Mouse (Mus musculus) neural tube, embryonic 12.5 days (tissue): Measurements from ENCODE around the gene Epb41l3. TPM values are rescaled to one million over a fixed set of nuclear protein-coding genes. Genes with fewer than 3 reads are reported as not detected.

Source experiments
- ATAC-seq: fragments of 200-750 bp; cut with Nextera tagmentation; 2 replicates; pipeline ENCODE4 v1.8.0; 2017; ENCODE audit warnings: low read depth, mild to moderate bottlenecking, moderate TSS enrichment, moderate library complexity; ENCODE audit not compliant: low FRiP score
- H3K27ac ChIP-seq: fragments of 300-500 bp; sonication (generic); 2 replicates; pipeline ENCODE4 v1.5.1; 2016
- H3K27me3 ChIP-seq: fragments of 300-500 bp; sonication (generic); replicated peaks from 2 replicates; pipeline ENCODE4 v1.6.1; 2016; ENCODE audit warnings: mild to moderate bottlenecking
- H3K36me3 ChIP-seq: fragments of 300-500 bp; sonication (generic); 2 replicates; pipeline ENCODE4 v1.6.1; 2016; ENCODE audit warnings: mild to moderate bottlenecking
- H3K4me1 ChIP-seq: fragments of 300-500 bp; sonication (generic); 2 replicates; pipeline ENCODE4 v1.6.1; 2016
- H3K4me2 ChIP-seq: fragments of 300-500 bp; sonication (generic); replicated peaks from 2 replicates; pipeline ENCODE4 v1.6.1; 2016; ENCODE audit warnings: mild to moderate bottlenecking
- H3K4me3 ChIP-seq: fragments of 300-500 bp; sonication (generic); 2 replicates; pipeline ENCODE4 v1.5.1; 2016
- H3K9ac ChIP-seq: fragments of 300-500 bp; sonication (generic); 2 replicates; pipeline ENCODE4 v1.6.1; 2016; ENCODE audit warnings: mild to moderate bottlenecking
- H3K9me3 ChIP-seq: fragments of 300-500 bp; sonication (generic); 2 replicates; pipeline ENCODE4 v1.6.1; 2016; ENCODE audit warnings: mild to moderate bottlenecking
- WGBS: fragments of 180-500 bp; shearing (Covaris S2); methylation state at CpG from one replicate; pipeline ENCODE4 v1.1.7; 2016; 5-methylcytosine and 5-hydroxymethylcytosine counted together
- polyA plus RNA-seq: library from polyadenylated mRNA; unstranded; fragments of >200 nt; fragmentation: Nextera tagmentation; extraction: Ambion mirVana; gene quantifications from 2 replicates; pipeline ENCODE4 v1.2.1, GENCODE M21; 2016

Gene Epb41l3
- polyA plus RNA-seq, 1 experiment from 2014 or later = 117 TPM

GRCm38 (mm10) chr17:69158690-69159089, 83.2 kb downstream of the Epb41l3 start:
- H3K4me1 ChIP-seq = peaks cover 14% of the 10 kb centered on the region
- H3K27me3 ChIP-seq = no peaks in the 10 kb centered on the region; the same call in 1 of the 2 replicates
- peak overlapping the region; percentile 94; the same call in 1 of the 2 replicates for H3K4me2 ChIP-seq
- no peak overlapping the region for H3K9ac ChIP-seq
- no peak for ATAC-seq
- no peaks in the 10 kb centered on the region for H3K36me3 ChIP-seq
- H3K9me3 ChIP-seq = no peaks in the 10 kb centered on the region
- 85% methylated on average over 5 of the region's 5 CpGs for WGBS
- no peak overlapping the region for H3K4me3 ChIP-seq
- H3K27ac ChIP-seq = no peak overlapping the region

DNA sequence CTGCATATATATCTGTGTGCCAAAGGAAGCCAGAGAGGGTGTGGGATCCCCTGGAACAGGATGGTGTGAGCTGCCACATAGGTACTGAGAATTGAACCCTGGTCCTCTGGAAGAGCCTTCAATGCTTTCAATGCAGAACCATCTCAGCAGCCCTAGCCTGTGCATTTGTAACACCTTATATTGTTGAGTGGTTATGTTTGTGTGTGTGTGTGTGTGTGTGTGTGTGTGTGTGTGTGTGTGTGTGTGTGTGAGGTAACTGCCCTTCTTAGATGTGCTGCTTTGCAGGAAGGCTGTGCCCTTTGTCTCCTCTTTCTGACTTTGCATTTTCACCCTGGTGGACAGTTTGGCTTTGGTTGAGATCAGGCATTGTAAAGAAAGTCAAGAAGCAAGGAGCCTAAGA, 87.2 kb downstream of the Epb41l3 start:
- H3K27me3 ChIP-seq = no peaks in the 10 kb centered on the region
- no peaks in the 10 kb centered on the region for H3K36me3 ChIP-seq
- no peak overlapping the region for H3K9ac ChIP-seq
- H3K4me1 ChIP-seq = peaks cover 5% of the 10 kb centered on the region; the same call in 1 of the 2 replicates
- no peaks in the 10 kb centered on the region for H3K9me3 ChIP-seq
- no peak overlapping the region for H3K4me2 ChIP-seq
- ATAC-seq = no peak
- no peak overlapping the region for H3K27ac ChIP-seq
- H3K4me3 ChIP-seq = no peak overlapping the region

- H3K9ac ChIP-seq = no peak overlapping the region
- no peak overlapping the region for H3K4me2 ChIP-seq
- no peaks in the 10 kb centered on the region for H3K27me3 ChIP-seq
- no peak for ATAC-seq
- no peak overlapping the region for H3K27ac ChIP-seq
- no peaks in the 10 kb centered on the region for H3K9me3 ChIP-seq
- no peaks in the 10 kb centered on the region for H3K36me3 ChIP-seq
- no peak overlapping the region for H3K4me3 ChIP-seq
- peaks cover 19% of the 10 kb centered on the region for H3K4me1 ChIP-seq
- WGBS = 78% methylated on average over 16 of the region's 16 CpGs
Observed at GRCm38 (mm10) chr17:69176949-69177501, 101.5 kb downstream of the Epb41l3 start.

GRCm38 (mm10) chr17:69177954-69178353, 102.5 kb downstream of the Epb41l3 start:
- Histone ChIP-seq H3K4me1 (peaks cover 24% of the 10 kb centered on the region), H3K4me2 (no peak overlapping the region), H3K4me3 (no peak overlapping the region), H3K9me3 (no peaks in the 10 kb centered on the region), H3K36me3 (no peaks in the 10 kb centered on the region), H3K27me3 (no peaks in the 10 kb centered on the region), H3K9ac (no peak overlapping the region), H3K27ac (no peak overlapping the region)
- no peak for ATAC-seq
- WGBS = 89% methylated on average over 5 of the region's 5 CpGs

DNA sequence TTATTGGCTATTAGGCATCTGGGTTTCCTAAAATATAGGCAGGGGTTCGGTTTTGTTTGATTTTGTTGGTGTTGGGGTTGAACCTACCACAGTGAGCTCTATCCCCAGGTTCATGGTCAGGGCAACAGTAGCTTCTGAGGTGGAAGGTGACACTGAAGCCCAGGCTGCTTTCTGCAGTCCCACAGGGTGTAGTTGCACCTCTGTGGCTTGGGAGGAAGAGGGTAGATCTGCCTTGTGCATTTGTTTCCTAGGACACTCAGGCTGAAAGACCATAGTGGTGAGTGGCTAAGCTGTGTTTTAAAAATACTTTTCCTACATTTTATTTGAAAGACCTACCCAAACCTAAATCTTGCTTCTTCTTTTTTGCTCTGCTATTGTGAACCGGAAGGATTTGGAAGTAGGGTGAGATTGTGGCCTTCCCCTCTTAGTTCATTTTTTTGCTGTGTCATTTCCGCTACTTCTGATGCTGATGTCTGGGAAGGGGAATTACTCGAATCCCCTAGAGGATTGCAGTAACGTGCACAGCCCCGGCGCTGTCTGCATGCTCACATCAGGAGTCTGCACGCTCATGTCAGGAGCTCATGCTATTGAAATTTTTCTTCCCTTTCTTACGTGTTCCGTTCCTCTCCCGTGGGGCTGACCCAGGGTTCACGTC, 105.5 kb downstream of the Epb41l3 start:
- no peaks in the 10 kb centered on the region for H3K9me3 ChIP-seq
- H3K9ac ChIP-seq = 0 out of 2 replicates have a peak overlapping the region, but pooled peaks have one; percentile 30
- peak; percentile 90 for ATAC-seq
- peak overlapping the region; percentile 49 for H3K4me2 ChIP-seq
- peaks cover 24% of the 10 kb centered on the region for H3K4me1 ChIP-seq
- no peaks in the 10 kb centered on the region for H3K27me3 ChIP-seq
- 19% methylated on average over 12 of the region's 12 CpGs for WGBS
- H3K36me3 ChIP-seq = no peaks in the 10 kb centered on the region
- peak overlapping the region; percentile 47; the same call in 1 of the 2 replicates for H3K27ac ChIP-seq
- H3K4me3 ChIP-seq = no peak overlapping the region

- Histone ChIP-seq H3K4me1 (peaks cover 24% of the 10 kb centered on the region), H3K27ac (peak overlapping the region; percentile 47; the same call in 1 of the 2 replicates), H3K4me2 (peak overlapping the region; percentile 49), H3K9ac (0 out of 2 replicates have a peak overlapping the region, but pooled peaks have one; percentile 30), H3K9me3 (no peaks in the 10 kb centered on the region), H3K4me3 (no peak overlapping the region), H3K36me3 (no peaks in the 10 kb centered on the region), H3K27me3 (no peaks in the 10 kb centered on the region)
- WGBS = 17% methylated on average over 7 of the region's 7 CpGs
- peak; percentile 85 for ATAC-seq
Observed at GRCm38 (mm10) chr17:69181560-69182316, 106.3 kb downstream of the Epb41l3 start.

GRCm38 (mm10) chr17:69187794-69188193, 112.3 kb downstream of the Epb41l3 start:
- Histone ChIP-seq H3K27ac (no peak overlapping the region), H3K9me3 (no peaks in the 10 kb centered on the region), H3K4me3 (no peak overlapping the region), H3K4me1 (peaks cover 8% of the 10 kb centered on the region; the same call in 1 of the 2 replicates), H3K36me3 (no peaks in the 10 kb centered on the region), H3K27me3 (no peaks in the 10 kb centered on the region), H3K9ac (no peak overlapping the region), H3K4me2 (no peak overlapping the region)
- 59% methylated on average over 3 of the region's 3 CpGs for WGBS
- no peak for ATAC-seq

DNA sequence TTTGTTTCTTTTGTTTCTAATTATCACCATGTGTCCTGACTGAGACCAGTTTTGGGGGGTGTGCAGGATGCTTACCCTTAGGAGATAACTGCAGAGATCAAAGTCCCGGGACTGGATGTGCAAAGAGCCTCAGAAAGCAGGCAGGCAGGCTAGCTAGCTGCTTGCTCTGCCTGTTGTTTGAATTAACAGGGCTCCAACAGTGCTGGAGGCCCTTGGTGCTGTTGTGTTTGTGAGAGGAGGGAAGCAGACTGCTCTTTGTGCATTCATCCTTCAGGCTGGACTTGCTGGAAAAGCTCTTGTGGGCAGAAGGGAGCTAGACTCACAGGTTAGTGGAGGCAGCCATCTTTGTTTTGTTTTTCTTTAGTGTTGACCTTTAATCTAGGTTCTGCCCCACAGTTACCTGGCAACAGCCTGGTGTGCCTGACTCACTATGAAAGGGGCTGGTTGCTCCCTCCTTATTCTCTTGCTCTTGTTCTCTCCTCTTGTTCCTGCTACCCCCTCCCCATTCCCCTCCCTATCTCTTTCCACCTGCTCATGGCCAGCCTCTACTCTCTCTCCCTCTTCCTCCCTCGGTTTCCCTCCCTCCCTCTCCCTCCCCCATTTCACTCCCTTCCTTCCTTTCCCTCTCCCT, 117.5 kb downstream of the Epb41l3 start:
- peak overlapping the region; percentile 14; the same call in 1 of the 2 replicates for H3K4me2 ChIP-seq
- no peak for ATAC-seq
- no peaks in the 10 kb centered on the region for H3K36me3 ChIP-seq
- no peaks in the 10 kb centered on the region for H3K9me3 ChIP-seq
- H3K9ac ChIP-seq = no peak overlapping the region
- no peaks in the 10 kb centered on the region for H3K27me3 ChIP-seq
- whole genome bisulfite sequencing = 7% methylated on average over 2 of the region's 2 CpGs
- no peak overlapping the region; the same call in 1 of the 2 replicates for H3K27ac ChIP-seq
- H3K4me1 ChIP-seq = peaks cover 27% of the 10 kb centered on the region
- H3K4me3 ChIP-seq = no peak overlapping the region

GRCm38 (mm10) chr17:69194599-69194998, 119.1 kb downstream of the Epb41l3 start:
- Histone ChIP-seq H3K4me2 (no peak overlapping the region), H3K27ac (no peak overlapping the region), H3K9me3 (no peaks in the 10 kb centered on the region), H3K36me3 (no peaks in the 10 kb centered on the region), H3K4me1 (peaks cover 27% of the 10 kb centered on the region), H3K4me3 (no peak overlapping the region), H3K27me3 (no peaks in the 10 kb centered on the region), H3K9ac (no peak overlapping the region)
- no peak for ATAC-seq
- 14% methylated on average over 3 of the region's 3 CpGs for WGBS

- WGBS = 85% methylated on average over 6 of the region's 6 CpGs
- Histone ChIP-seq H3K36me3 (no peaks in the 10 kb centered on the region), H3K4me3 (no peak overlapping the region), H3K4me2 (no peak overlapping the region), H3K27ac (no peak overlapping the region), H3K9me3 (no peaks in the 10 kb centered on the region), H3K27me3 (no peaks in the 10 kb centered on the region), H3K4me1 (peaks cover 27% of the 10 kb centered on the region), H3K9ac (no peak overlapping the region)
- ATAC-seq = no peak
Observed at GRCm38 (mm10) chr17:69195758-69196157, 120.3 kb downstream of the Epb41l3 start.

DNA sequence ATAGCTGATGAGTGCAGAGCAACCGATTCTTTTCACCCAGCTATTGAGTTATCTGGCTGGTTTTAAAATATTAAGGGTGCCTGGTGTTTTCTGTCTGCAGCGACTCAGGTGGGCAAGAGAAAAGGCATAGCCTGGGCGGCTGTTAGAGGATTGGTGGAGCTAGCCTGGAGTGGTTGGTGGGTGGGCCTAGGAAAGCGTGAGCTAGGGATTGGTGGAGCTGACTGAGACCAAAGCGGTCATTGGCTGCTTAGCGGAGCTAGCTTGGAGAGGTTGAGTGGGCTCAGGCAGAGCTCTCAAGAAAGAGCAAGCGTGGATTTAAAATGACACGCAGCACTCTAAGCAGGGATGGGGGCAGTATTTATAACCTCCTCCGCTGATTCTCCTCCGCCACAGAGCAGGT, 121.2 kb downstream of the Epb41l3 start:
- Histone ChIP-seq H3K4me2 (no peak overlapping the region), H3K4me3 (no peak overlapping the region), H3K9me3 (no peaks in the 10 kb centered on the region), H3K27me3 (no peaks in the 10 kb centered on the region), H3K9ac (no peak overlapping the region), H3K4me1 (peaks cover 27% of the 10 kb centered on the region), H3K27ac (no peak overlapping the region), H3K36me3 (no peaks in the 10 kb centered on the region)
- WGBS = 81% methylated on average over 10 of the region's 10 CpGs
- no peak for ATAC-seq

DNA sequence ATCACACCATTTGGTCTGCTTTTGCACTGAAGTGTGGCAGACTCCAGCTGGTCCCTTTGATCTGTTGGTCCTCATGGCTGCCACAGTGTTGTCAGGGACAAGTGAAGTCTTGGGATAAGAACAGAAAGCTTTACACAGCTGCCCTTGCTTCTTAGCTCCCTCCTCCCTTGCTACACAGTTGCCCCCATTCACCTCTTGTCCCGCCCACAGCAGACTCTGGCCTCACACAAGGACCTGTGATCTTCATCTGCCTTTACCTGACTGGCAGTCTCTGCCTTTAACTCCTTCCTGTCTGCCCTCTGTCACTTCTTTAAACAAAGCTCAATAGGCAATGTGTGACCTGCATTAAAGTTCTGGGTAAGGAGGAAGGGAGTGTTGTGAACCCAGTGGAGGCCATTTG, 123.3 kb downstream of the Epb41l3 start:
- Histone ChIP-seq H3K4me1 (peaks cover 10% of the 10 kb centered on the region), H3K9ac (no peak overlapping the region), H3K27me3 (no peaks in the 10 kb centered on the region), H3K36me3 (no peaks in the 10 kb centered on the region), H3K27ac (no peak overlapping the region), H3K9me3 (no peaks in the 10 kb centered on the region), H3K4me2 (no peak overlapping the region), H3K4me3 (no peak overlapping the region)
- no peak for ATAC-seq
- 43% methylated on average over 1 of the region's 1 CpGs for WGBS
